Mouse (Mus musculus) cerebellum, adult 2 months (tissue): ENCODE results near the gene Gstp1. TPM values are rescaled to one million over a fixed set of nuclear protein-coding genes. Genes with fewer than 3 reads are reported as not detected.

ENCODE experiments used
- DNase-seq, 2 experiments: peaks; one replicate each; pipeline ENCODE4 v3.0.0; 2021
- H3K27ac ChIP-seq: fragments of 200-500 bp; 2 replicates; pipeline ENCODE4 v1.5.1; 2012; ENCODE audit warnings: low read length, control low read depth, inconsistent platforms; ENCODE audit not compliant: insufficient read depth
- H3K27me3 ChIP-seq: fragments of 200-500 bp; 2 replicates; pipeline ENCODE4 v1.6.1; 2012; ENCODE audit warnings: inconsistent platforms, mild to moderate bottlenecking, low read length, moderate library complexity; ENCODE audit not compliant: control insufficient read depth, insufficient read depth
- H3K4me1 ChIP-seq: fragments of 200-500 bp; 2 replicates; pipeline ENCODE4 v1.6.1; 2011; ENCODE audit warnings: low read length; ENCODE audit not compliant: control insufficient read depth, insufficient read depth
- H3K4me3 ChIP-seq: fragments of 200-500 bp; replicated peaks from 2 replicates; pipeline ENCODE3; 2011; ENCODE audit warnings: mild to moderate bottlenecking, low read depth, low read length, control low read depth; ENCODE audit not compliant: insufficient read depth
- CTCF ChIP-seq: fragments of 200-500 bp; IDR thresholded peaks from 2 replicates; pipeline ENCODE4 v1.5.1; 2011; ENCODE audit warnings: low read depth, mild to moderate bottlenecking, control low read depth, low read length, moderate library complexity, borderline replicate concordance; ENCODE audit not compliant: insufficient read depth
- POLR2A ChIP-seq: fragments of 200-500 bp; IDR thresholded peaks from 2 replicates; pipeline ENCODE4 v1.6.1; 2011; ENCODE audit warnings: low read length, control low read depth, borderline replicate concordance; ENCODE audit not compliant: insufficient read depth
- WGBS: fragments of 180-500 bp; shearing (Covaris S2); methylation state at CpG from one replicate; pipeline ENCODE4 v1.1.7; 2018; 5-methylcytosine and 5-hydroxymethylcytosine counted together
- polyA plus RNA-seq: library from polyadenylated mRNA; depleted of rRNA; stranded (reverse); fragments of >200 nt; gene quantifications from 2 replicates; pipeline ENCODE4 v1.2.3, GENCODE M21; 2012; rRNA removed

Gstp1 gene
- polyA plus RNA-seq, result 517 and 561 TPM in 2 replicates

DNA sequence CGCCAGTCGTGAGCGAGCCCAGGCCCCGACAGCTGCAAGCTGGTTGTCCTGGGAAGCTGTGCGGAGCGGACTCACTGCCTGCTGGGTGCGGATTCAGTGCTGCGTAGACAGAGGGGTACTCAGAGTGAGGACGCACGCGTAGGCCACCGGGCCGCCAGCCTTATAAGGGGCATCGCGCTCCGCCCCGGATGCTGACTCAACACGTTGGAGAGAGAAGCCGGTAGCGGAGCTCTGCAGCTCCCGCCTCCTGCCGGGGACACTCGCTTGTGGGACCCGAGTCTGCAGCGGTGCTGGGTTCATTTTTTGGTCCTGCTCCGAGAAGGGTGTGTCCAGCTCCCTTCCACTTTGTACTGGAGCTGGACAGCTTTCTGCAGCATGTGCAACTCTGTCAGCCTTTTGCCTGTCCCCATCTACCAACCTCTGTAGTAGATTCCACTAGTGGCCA, at the start of gene Gstp1:
Gene Gstp1, minus strand, starts transcription at position 198 of the 445 bp plus-strand sequence.
- TF ChIP-seq POLR2A (peak; percentile 84), CTCF (no peak)
- peak within 1 kb of the TSS; percentile 47 for H3K27ac ChIP-seq
- peaks cover 6% of the 10 kb centered on the region for H3K4me1 ChIP-seq
- no peaks in the 10 kb centered on the region for H3K27me3 ChIP-seq
- under 1% methylated on average over 26 of the region's 26 CpGs for WGBS
- peak within 1 kb of the TSS; percentile 78 for H3K4me3 ChIP-seq
- peak; percentile 83 to 84 for DNase-seq

DNA sequence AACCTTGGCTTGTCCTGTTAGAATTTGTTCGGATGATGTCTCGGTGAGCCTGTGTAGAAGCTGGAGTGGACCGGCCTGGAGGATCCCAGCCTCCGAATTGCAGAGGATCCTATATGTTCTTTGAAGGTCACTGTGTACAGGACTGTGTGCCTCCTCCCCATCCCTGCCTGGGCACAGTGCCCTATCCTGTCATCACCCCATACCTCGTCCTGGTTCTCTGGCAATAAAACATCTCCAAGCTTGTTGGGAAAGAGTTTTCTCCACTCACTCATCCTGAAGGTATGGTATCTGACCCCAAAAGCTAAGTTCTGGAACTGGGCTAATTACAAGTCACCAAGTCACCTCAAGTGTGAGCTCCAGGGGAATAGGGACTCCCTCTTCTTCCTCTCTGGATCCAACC, 49.3 kb upstream of the Gstp1 start:
- H3K4me3 ChIP-seq, result no peak overlapping the region
- 68% methylated on average over 5 of the region's 5 CpGs for WGBS
- TF ChIP-seq POLR2A, result no peak
- TF ChIP-seq CTCF, result no peak
- no peak overlapping the region for H3K27ac ChIP-seq
- no peaks in the 10 kb centered on the region for H3K27me3 ChIP-seq
- no peak for DNase-seq
- H3K4me1 ChIP-seq, result peaks cover 30% of the 10 kb centered on the region

DNA sequence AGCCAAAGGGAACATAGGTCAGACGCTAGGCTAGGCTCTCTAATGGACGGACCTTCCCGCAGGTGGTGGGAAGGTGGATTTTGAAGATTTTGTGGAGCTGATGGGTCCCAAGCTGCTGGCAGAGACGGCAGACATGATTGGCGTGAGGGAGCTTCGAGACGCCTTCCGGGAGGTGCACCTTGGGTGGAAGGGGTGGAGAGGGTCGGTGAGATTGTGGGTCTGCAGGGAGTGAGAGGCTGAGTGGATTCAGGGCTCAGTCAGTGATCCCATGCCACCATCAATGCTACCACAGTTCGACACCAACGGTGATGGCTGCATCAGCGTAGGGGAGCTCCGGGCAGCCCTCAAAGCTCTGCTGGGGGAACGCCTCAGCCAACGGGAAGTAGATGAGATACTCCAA, 48.4 kb upstream of the Gstp1 start:
- Histone ChIP-seq H3K27ac (no peak overlapping the region), H3K4me1 (peaks cover 36% of the 10 kb centered on the region), H3K27me3 (no peaks in the 10 kb centered on the region), H3K4me3 (no peak overlapping the region)
- 94% methylated on average over 15 of the region's 15 CpGs for WGBS
- TF ChIP-seq CTCF (no peak), POLR2A (no peak)
- DNase-seq, result no peak

DNA sequence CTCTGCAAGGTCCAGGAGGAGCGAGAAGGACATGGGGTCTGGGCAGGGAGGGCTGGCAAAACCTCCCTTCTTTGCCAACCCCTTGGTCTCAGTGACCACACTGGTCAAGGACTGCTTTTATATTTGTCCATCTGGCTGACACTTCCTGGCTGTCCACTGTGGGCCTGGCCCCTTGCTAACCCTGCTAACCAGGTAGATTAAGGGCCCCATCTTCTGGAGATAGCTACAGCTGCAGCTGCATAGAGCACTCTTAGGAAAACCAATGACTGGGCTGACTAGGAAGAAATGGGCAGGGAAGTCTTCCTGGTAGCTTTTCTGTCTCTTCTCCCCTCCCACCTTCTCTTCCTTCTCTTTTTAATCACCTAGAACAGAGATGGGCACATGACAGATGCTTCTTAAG, 47.2 kb upstream of the Gstp1 start:
- Histone ChIP-seq H3K4me1 (peaks cover 42% of the 10 kb centered on the region), H3K4me3 (no peak overlapping the region), H3K27me3 (no peaks in the 10 kb centered on the region), H3K27ac (peak overlapping the region; percentile 94; the same call in 1 of the 2 replicates)
- DNase-seq, result peak in 1 of 2 experiments; percentile 11
- TF ChIP-seq CTCF (peak; percentile 56; the same call in 1 of the 2 replicates), POLR2A (no peak)
- WGBS, result 88% methylated on average over 1 of the region's 1 CpGs

DNA sequence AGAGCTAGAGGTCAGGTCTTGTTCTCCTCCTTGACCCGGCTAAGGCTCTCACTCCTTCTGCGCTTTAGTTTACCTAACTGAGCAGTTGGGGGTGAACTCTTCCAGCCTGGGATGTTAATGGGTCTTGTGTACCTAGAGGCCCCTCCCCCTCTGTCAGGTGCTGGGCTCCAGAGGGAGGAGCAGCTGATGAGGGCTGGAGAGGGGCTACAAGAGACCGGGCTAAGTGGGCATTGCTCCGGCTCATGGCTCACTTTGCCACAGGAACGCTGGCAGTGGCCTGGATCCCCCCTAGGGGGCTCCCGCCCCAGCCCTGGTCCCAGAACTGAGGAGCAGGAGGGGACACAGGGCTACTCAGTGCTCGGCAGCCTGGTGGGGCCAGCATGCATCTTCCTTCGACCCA, 46.0 kb upstream of the Gstp1 start:
- Histone ChIP-seq H3K27me3 (no peaks in the 10 kb centered on the region), H3K27ac (peak overlapping the region; percentile 94), H3K4me1 (peaks cover 51% of the 10 kb centered on the region), H3K4me3 (no peak overlapping the region)
- no peak for DNase-seq
- TF ChIP-seq POLR2A (no peak), CTCF (no peak)
- 36% methylated on average over 8 of the region's 8 CpGs for WGBS

DNA sequence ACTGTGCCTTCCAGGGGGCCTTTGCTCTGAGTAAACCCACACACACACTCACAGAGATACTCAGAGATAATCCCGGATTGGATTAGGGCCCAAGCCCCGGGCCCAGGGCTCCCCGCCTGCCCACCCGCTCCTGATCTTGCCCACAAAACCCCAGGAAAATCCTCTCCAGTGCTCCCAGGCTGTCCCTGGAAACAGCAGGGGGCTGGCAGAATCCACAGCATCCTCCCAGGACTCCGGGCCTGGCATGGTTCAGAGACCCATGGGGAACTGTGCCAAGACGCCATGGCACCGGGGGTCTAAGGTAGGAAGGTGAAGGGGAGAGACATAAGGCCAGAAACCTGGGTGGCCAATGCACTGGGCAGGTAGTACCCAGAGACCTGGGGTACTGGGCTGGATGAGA, 45.5 kb upstream of the Gstp1 start:
- peak in 1 of 2 experiments; percentile 39 for DNase-seq
- Histone ChIP-seq H3K27ac (peak overlapping the region; percentile 94), H3K4me3 (no peak overlapping the region), H3K4me1 (peaks cover 52% of the 10 kb centered on the region), H3K27me3 (no peaks in the 10 kb centered on the region)
- TF ChIP-seq POLR2A (no peak), CTCF (no peak)
- 51% methylated on average over 7 of the region's 7 CpGs for WGBS

DNA sequence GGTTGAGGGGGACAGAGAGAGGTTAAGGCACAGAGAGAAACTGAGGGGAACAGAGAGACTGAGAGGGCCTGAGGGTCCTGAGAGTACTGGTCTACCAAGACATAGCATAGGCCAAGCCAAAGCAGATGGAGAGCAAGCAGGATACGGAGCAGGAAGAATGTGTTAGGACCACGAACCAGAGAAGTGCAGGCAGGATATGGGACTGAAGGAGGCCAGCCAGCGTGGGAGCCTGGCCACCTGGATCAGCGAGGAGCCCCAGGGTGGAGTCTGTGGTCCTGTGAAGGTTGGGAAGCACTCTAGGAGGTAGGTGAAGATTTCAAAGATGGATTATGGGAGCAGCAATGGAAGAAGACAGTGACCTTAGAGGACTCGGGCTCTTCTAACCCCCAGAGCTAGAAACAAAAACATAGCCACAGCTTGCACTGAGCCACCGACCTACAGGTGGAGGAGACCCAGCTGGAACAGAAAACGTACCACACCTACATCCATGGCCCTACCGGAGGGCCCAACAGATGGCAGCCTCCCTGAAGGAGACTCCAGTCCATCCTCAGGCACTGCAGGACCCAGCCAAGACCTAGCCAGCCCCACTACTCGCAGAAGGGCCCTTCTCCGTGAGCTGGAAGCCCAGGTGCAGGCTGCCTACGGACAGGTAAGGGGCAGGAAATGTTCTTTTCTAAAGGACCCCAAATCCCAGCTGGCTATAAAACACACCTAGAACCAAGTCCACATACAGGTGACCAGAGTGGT, 44.6 kb upstream of the Gstp1 start:
- WGBS, result 9% methylated on average over 11 of the region's 11 CpGs
- Histone ChIP-seq H3K27ac (peak overlapping the region; percentile 94), H3K27me3 (no peaks in the 10 kb centered on the region), H3K4me3 (no peak overlapping the region), H3K4me1 (peaks cover 59% of the 10 kb centered on the region)
- TF ChIP-seq CTCF, result no peak
- TF ChIP-seq POLR2A, result no peak
- peak; percentile 56 to 58 for DNase-seq

DNA sequence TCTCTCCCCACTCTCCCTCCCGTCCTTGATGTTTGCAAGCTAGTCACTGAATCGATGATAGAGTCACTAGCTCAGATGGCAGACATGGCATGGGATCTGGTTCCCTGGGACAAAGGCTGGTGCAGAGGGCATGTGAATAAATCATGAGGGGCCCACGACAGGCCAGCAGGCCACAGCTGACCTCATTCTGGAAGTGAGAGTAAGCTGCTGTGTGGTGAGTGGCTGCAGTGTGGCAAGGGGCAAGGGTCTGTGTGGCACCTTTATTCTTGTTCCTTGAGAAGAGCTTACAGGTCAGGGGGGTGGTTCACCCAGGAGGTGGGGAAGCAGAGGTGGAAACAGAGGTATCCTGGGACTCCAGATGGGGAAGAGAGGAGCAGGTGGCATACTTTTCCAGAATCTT, 43.6 kb upstream of the Gstp1 start, which contains the start of gene Cabp2:
Gene Cabp2, plus strand, starts transcription at position 185 of the 400 bp plus-strand sequence.
- H3K4me1 ChIP-seq, result peaks cover 59% of the 10 kb centered on the region
- no peak for DNase-seq
- H3K4me3 ChIP-seq, result no peak within 1 kb of the TSS
- whole genome bisulfite sequencing, result 27% methylated on average over 3 of the region's 3 CpGs
- H3K27me3 ChIP-seq, result no peaks in the 10 kb centered on the region
- TF ChIP-seq POLR2A (no peak), CTCF (no peak)
- H3K27ac ChIP-seq, result peak within 1 kb of the TSS; percentile 94
